Mouse (Mus musculus) limb, embryonic 14.5 days (tissue): Measurements from ENCODE around the gene Zfp507. TPM values are rescaled to one million over a fixed set of nuclear protein-coding genes. Genes with fewer than 3 reads are reported as not detected.

Source experiments
- ATAC-seq: fragments of 200-750 bp; cut with Nextera tagmentation; 2 replicates; pipeline ENCODE4 v1.8.0; 2017; ENCODE audit warnings: low read depth, moderate number of reproducible peaks, moderate TSS enrichment; ENCODE audit not compliant: low FRiP score
- DNase-seq: peaks from one replicate; pipeline ENCODE4 v3.0.0-alpha.2; 2015; ENCODE audit warnings: low spot score
- H3K27ac ChIP-seq: fragments of 300-500 bp; sonication (generic); replicated peaks from 2 replicates; pipeline ENCODE4 v1.5.1; 2014; ENCODE audit warnings: low read depth, mild to moderate bottlenecking, low read length, moderate library complexity, mixed read lengths
- H3K27me3 ChIP-seq: fragments of 300-500 bp; sonication (generic); 2 replicates; pipeline ENCODE4 v1.6.1; 2014; ENCODE audit warnings: low read length, mixed read lengths; ENCODE audit not compliant: control insufficient read depth, insufficient read depth
- H3K36me3 ChIP-seq: fragments of 300-500 bp; sonication (generic); 2 replicates; pipeline ENCODE4 v1.6.1; 2014; ENCODE audit warnings: mild to moderate bottlenecking, low read length, moderate library complexity, mixed read lengths; ENCODE audit not compliant: control insufficient read depth, insufficient read depth
- H3K4me1 ChIP-seq: fragments of 300-500 bp; sonication (generic); 2 replicates; pipeline ENCODE4 v1.6.1; 2014; ENCODE audit warnings: antibody characterized with exemption, low read length, mixed read lengths; ENCODE audit not compliant: control insufficient read depth, insufficient read depth
- H3K4me2 ChIP-seq: fragments of 300-500 bp; sonication (generic); replicated peaks from 2 replicates; pipeline ENCODE4 v1.6.1; 2014; ENCODE audit warnings: low read depth, mild to moderate bottlenecking, low read length, moderate library complexity; ENCODE audit not compliant: severe bottlenecking
- H3K4me3 ChIP-seq: fragments of 300-500 bp; sonication (generic); replicated peaks from 2 replicates; pipeline ENCODE4 v1.5.1; 2014; ENCODE audit warnings: low read length
- H3K9ac ChIP-seq: fragments of 300-500 bp; sonication (generic); 2 replicates; pipeline ENCODE4 v1.6.1; 2014; ENCODE audit warnings: mild to moderate bottlenecking, low read depth, low read length, moderate library complexity; ENCODE audit not compliant: severe bottlenecking
- H3K9me3 ChIP-seq: fragments of 300-500 bp; sonication (generic); 2 replicates; pipeline ENCODE4 v1.6.1; 2016; ENCODE audit warnings: low read length; ENCODE audit not compliant: control insufficient read depth
- POLR2A ChIP-seq: fragments of 200-500 bp; IDR thresholded peaks from 2 replicates; pipeline ENCODE4 v1.8.0; 2012; ENCODE audit warnings: inconsistent platforms, mild to moderate bottlenecking, moderate library complexity, borderline replicate concordance; ENCODE audit not compliant: insufficient read depth, insufficient read length; ENCODE audit errors: extremely low read depth
- WGBS: fragments of 180-500 bp; shearing (Covaris S2); extraction: QIAGEN DNeasy Blood & Tissue Kit; methylation state at CpG from one replicate; pipeline ENCODE4 v1.1.7; 2014; 5-methylcytosine and 5-hydroxymethylcytosine counted together
- polyA plus RNA-seq, 2 experiments: library from polyadenylated mRNA; depleted of rRNA in 1 of 2; stranded (reverse) in 1 of 2; unstranded in 1 of 2; fragments of >200 nt; fragmentation: Nextera tagmentation in 1 of 2; extraction: Ambion mirVana in 1 of 2; gene quantifications; 2 replicates each; pipeline versions ENCODE4 v1.2.1 to v1.2.3; 2012 to 2014

Gene Zfp507
- polyA plus RNA-seq, 2 experiments = 18.6 to 22.5 TPM

GRCm38 (mm10) chr7:35738871-35739270 is 63.9 kb downstream of the Zfp507 start:
- H3K9me3 ChIP-seq = no peaks in the 10 kb centered on the region
- H3K27me3 ChIP-seq = no peaks in the 10 kb centered on the region
- peaks cover 26% of the 10 kb centered on the region for H3K36me3 ChIP-seq
- H3K4me3 ChIP-seq = no peak overlapping the region
- no peaks in the 10 kb centered on the region for H3K4me1 ChIP-seq
- H3K4me2 ChIP-seq = no peak overlapping the region
- DNase-seq = no peak
- TF ChIP-seq POLR2A = no peak
- ATAC-seq = no peak
- no peak overlapping the region for H3K27ac ChIP-seq
- H3K9ac ChIP-seq = no peak overlapping the region

GRCm38 (mm10) chr7:35733313-35734050 is 69.3 kb downstream of the Zfp507 start:
- no peak overlapping the region for H3K9ac ChIP-seq
- no peak overlapping the region for H3K4me3 ChIP-seq
- H3K36me3 ChIP-seq = peaks cover 22% of the 10 kb centered on the region
- H3K27me3 ChIP-seq = no peaks in the 10 kb centered on the region
- 54% methylated on average over 14 of the region's 14 CpGs for WGBS
- DNase-seq (peak; percentile 51), ATAC-seq (peak; percentile 82)
- H3K27ac ChIP-seq = no peak overlapping the region
- 0 out of 2 replicates have a peak, but pooled peaks cover 4% of the 10 kb centered on the region for H3K4me1 ChIP-seq
- no peak overlapping the region for H3K4me2 ChIP-seq
- TF ChIP-seq POLR2A = no peak
- no peaks in the 10 kb centered on the region for H3K9me3 ChIP-seq

DNA sequence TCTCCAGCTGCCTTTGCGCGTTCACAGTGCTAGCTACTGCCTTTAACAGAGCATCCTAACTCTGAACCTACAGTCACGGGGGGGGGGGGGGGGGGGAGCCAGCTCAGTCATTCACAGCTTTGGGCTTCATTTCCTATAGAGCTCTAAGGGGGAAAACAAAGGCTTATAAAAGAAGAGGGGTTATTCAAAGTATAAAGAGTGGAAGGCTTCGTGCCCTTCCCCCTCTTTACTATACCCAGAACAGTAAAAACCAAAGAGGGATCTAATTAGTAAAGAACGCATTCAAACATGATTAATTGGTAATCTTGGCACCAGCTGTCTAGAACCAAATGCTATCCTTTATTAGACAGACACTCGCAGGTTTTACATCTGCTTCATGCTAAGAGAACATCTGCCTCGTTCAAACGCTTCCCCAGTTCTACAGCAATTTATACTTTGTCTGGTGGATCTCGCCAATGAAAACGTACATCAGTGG is 70.2 kb downstream of the Zfp507 start:
- DNase-seq (no peak), ATAC-seq (no peak)
- H3K4me1 ChIP-seq = 0 out of 2 replicates have a peak, but pooled peaks cover 4% of the 10 kb centered on the region
- H3K36me3 ChIP-seq = peaks cover 17% of the 10 kb centered on the region
- H3K9ac ChIP-seq = no peak overlapping the region
- no peaks in the 10 kb centered on the region for H3K27me3 ChIP-seq
- no peak overlapping the region for H3K4me2 ChIP-seq
- H3K9me3 ChIP-seq = 0 out of 2 replicates have a peak, but pooled peaks cover 5% of the 10 kb centered on the region
- H3K27ac ChIP-seq = no peak overlapping the region
- no peak overlapping the region for H3K4me3 ChIP-seq
- 69% methylated on average over 10 of the region's 10 CpGs for WGBS
- TF ChIP-seq POLR2A = no peak

DNA sequence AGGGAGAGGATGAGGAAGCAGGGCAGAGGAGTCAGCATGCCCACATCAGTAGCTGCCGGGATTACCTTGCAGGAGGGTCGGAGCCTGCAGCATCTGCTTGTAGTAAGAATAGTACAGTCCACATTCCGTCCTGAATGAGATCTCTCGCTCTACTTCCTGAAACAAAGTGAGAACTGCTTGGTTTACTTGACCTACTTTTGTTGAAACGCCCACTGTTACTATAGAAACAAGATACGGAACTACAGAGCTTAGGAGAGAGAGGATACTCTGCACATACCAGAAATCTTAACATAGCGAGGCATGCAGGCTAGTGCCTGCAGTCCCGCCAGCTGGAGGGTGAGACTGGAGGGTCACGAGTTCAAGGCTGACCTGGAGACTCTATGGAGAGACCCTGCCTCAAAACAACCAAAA is 73.2 kb downstream of the Zfp507 start:
- H3K9ac ChIP-seq = no peak overlapping the region
- no peaks in the 10 kb centered on the region for H3K27me3 ChIP-seq
- no peak for ATAC-seq
- no peak overlapping the region for H3K4me2 ChIP-seq
- no peak for TF ChIP-seq POLR2A
- H3K9me3 ChIP-seq = 0 out of 2 replicates have a peak, but pooled peaks cover 5% of the 10 kb centered on the region
- H3K36me3 ChIP-seq = peaks cover 23% of the 10 kb centered on the region
- H3K4me3 ChIP-seq = no peak overlapping the region
- 0 out of 2 replicates have a peak, but pooled peaks cover 4% of the 10 kb centered on the region for H3K4me1 ChIP-seq
- H3K27ac ChIP-seq = no peak overlapping the region
- DNase-seq = no peak
- 90% methylated on average over 9 of the region's 9 CpGs for WGBS

GRCm38 (mm10) chr7:35728376-35728775 is 74.4 kb downstream of the Zfp507 start:
- no peaks in the 10 kb centered on the region for H3K27me3 ChIP-seq
- H3K36me3 ChIP-seq = peaks cover 32% of the 10 kb centered on the region
- H3K4me1 ChIP-seq = no peaks in the 10 kb centered on the region
- no peak overlapping the region for H3K27ac ChIP-seq
- no peak overlapping the region for H3K4me2 ChIP-seq
- WGBS = 94% methylated on average over 12 of the region's 12 CpGs
- TF ChIP-seq POLR2A = no peak
- ATAC-seq = no peak
- H3K4me3 ChIP-seq = no peak overlapping the region
- no peak for DNase-seq
- 0 out of 2 replicates have a peak, but pooled peaks cover 5% of the 10 kb centered on the region for H3K9me3 ChIP-seq
- H3K9ac ChIP-seq = no peak overlapping the region
